Mouse (Mus musculus) spleen, adult 2 months (tissue): ENCODE data around the gene Iscu. TPM values are rescaled to one million over a fixed set of nuclear protein-coding genes. Genes with fewer than 3 reads are reported as not detected.

ENCODE experiments used
- DNase-seq, 2 experiments: peaks; one replicate each; pipeline versions ENCODE4 v3.0.0 to v3.0.0-alpha.2; 2012 to 2021; ENCODE audit warnings: low spot score in 2 of 2, low read depth in 1 of 2
- H3K27ac ChIP-seq: fragments of 200-500 bp; 2 replicates; pipeline ENCODE4 v1.5.1; 2012; ENCODE audit warnings: low read length, inconsistent platforms; ENCODE audit not compliant: insufficient read depth
- H3K27me3 ChIP-seq: fragments of 200-500 bp; 2 replicates; pipeline ENCODE4 v1.6.1; 2012; ENCODE audit warnings: mild to moderate bottlenecking, moderate library complexity, low read length, inconsistent platforms; ENCODE audit not compliant: control insufficient read depth, insufficient read depth
- H3K36me3 ChIP-seq: fragments of 200-500 bp; 2 replicates; pipeline ENCODE4 v1.6.1; 2012; ENCODE audit warnings: mild to moderate bottlenecking, low read length, inconsistent platforms; ENCODE audit not compliant: control insufficient read depth, insufficient read depth
- H3K4me1 ChIP-seq: fragments of 200-500 bp; 2 replicates; pipeline ENCODE4 v1.6.1; 2011; ENCODE audit warnings: inconsistent platforms; ENCODE audit not compliant: control insufficient read depth, insufficient read depth, insufficient read length
- H3K4me3 ChIP-seq: fragments of 200-500 bp; 2 replicates; pipeline ENCODE4 v1.5.1; 2011; ENCODE audit warnings: mild to moderate bottlenecking, inconsistent platforms; ENCODE audit not compliant: insufficient read depth, insufficient read length; ENCODE audit errors: extremely low read depth
- CTCF ChIP-seq: fragments of 200-500 bp; IDR thresholded peaks from 2 replicates; pipeline ENCODE4 v1.5.1; 2011; ENCODE audit warnings: mild to moderate bottlenecking, inconsistent platforms; ENCODE audit not compliant: insufficient read depth, insufficient read length, insufficient replicate concordance; ENCODE audit errors: extremely low read depth
- POLR2A ChIP-seq: fragments of 200-500 bp; IDR thresholded peaks from 2 replicates; pipeline ENCODE4 v1.6.1; 2011; ENCODE audit warnings: low read depth, low read length, inconsistent platforms
- WGBS: fragments of 180-500 bp; shearing (Covaris S2); methylation state at CpG from one replicate; pipeline ENCODE4 v1.1.7; 2018; 5-methylcytosine and 5-hydroxymethylcytosine counted together
- polyA plus RNA-seq: library from polyadenylated mRNA; depleted of rRNA; stranded (reverse); fragments of >200 nt; gene quantifications from 2 replicates; pipeline ENCODE4 v1.2.3, GENCODE M21; 2012

Iscu gene
- polyA plus RNA-seq, 1 experiment = 79.7 TPM

DNA sequence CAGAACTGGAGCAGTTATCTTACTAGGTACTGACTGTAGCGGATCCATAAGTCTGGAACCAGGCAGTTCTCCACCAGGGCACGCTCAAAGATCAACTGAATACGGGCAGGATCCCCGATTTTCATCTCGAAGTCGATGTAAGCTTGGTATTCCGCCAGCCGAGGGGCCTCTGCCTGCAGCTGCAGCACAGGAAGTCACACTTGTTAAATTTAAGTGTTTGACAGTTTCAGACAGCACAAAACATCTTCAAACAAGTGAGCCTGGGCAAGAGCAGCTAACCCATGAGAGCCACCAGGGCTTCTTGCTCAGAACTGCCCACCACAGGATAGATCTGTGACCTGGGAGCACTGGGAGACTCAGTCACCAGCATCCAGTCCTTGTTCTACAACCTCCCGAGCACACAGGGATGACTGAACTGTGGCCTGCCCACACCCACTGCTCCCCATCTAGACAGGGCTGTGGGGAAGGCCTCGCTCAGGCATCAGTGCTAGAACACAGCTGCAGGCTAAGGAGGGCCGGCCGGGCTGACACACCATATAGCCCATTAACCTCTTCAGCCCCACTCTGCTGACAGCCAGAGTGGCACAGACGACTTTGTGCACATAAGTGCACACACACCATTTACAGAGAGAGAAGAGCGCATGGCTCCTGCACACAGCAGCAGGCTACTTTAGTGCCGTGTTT is 17.1 kb upstream of the Iscu start:
- Histone ChIP-seq H3K27ac (no peak overlapping the region), H3K36me3 (peaks cover 65% of the 10 kb centered on the region), H3K4me3 (no peak overlapping the region), H3K27me3 (no peaks in the 10 kb centered on the region), H3K4me1 (no peaks in the 10 kb centered on the region)
- no peak for DNase-seq
- TF ChIP-seq POLR2A = no peak
- TF ChIP-seq CTCF = no peak
- 86% methylated on average over 15 of the region's 15 CpGs for WGBS

DNA sequence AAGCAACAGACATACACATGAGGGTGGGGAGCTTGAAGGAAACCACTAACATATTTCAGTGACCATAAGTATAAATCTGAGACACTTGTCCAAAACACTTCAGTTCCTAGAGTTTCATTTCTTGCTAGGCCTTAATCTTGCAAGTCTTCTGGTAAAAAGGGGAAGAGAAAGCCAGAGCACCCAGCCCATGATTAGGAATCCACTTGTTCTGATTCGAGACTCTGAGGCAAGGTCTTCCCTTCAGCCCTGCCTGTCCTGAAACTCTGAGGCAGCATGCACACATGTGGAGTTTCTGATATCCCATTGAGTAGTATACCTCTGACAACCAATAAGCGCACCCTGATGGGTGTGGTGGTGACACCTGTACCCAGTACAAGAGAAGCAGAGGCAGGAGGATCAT is 11.0 kb upstream of the Iscu start:
- no peak overlapping the region for H3K4me3 ChIP-seq
- no peak for DNase-seq
- no peaks in the 10 kb centered on the region for H3K4me1 ChIP-seq
- no peaks in the 10 kb centered on the region for H3K27me3 ChIP-seq
- 74% methylated on average over 2 of the region's 2 CpGs for WGBS
- peaks cover 37% of the 10 kb centered on the region for H3K36me3 ChIP-seq
- no peak overlapping the region for H3K27ac ChIP-seq
- no peak for TF ChIP-seq POLR2A
- TF ChIP-seq CTCF = no peak

DNA sequence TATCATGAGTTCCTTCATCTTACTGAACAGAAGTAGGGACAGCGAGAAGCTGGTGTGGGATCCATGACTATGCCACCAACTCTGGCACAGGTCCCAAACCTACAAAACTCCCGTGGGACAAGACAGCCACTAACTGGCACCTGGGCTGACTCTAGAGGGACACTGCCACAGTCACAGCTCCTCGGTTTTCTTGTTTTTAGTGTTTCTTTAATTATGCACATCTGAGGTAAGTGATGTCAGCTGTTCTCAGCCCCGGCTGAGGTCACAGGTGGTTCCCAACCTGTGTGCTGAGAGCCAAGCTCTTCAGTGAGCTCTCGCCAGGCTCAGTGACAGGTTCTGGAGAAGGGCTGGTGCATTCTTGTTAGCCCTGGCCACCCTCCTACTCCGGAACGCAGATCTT is 8.1 kb upstream of the Iscu start:
- H3K36me3 ChIP-seq = peaks cover 20% of the 10 kb centered on the region
- WGBS = 81% methylated on average over 7 of the region's 7 CpGs
- no peak for DNase-seq
- no peaks in the 10 kb centered on the region for H3K27me3 ChIP-seq
- H3K4me1 ChIP-seq = no peaks in the 10 kb centered on the region
- no peak overlapping the region for H3K27ac ChIP-seq
- TF ChIP-seq POLR2A (no peak), CTCF (no peak)
- no peak overlapping the region for H3K4me3 ChIP-seq

DNA sequence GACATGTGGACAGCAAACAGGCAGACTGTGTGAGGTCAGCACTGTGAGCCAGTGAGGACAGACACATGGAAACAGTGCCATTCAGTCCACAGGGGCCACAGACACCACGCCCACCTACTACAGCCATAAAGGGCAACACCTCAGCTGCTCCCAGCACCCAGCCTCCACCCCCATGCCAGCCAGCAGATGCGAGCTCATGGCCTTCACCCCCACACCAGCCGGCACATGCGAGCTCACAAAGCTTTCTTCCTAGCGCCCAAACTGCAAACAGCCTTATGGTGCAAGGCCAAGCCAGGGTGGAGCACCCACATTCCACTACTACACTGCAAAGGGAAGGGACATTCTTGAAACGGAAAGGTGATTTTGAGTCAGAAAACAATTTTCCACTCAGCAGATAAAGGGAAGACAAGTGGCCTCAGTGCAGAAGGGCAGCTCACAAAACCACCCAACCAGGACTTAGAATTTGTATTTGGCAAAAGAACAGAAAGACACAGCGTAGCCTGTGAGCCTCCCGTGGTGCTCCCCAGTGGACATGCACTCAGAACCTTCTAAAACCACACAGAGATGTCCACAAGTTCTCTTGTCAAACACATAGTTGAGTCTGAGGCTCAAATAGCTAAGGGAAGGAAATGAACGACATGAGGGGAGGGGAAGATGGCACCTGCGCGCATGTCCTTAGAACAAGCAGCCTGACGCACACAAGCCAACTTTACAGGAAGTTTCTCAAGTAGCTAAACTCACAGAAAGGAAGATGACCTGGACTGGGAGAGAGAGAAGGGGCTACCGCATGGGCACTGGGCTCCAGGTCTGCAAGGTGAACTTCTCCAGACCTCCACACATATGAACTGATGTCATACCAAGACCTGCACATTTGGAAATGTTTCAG is 6.7 kb upstream of the Iscu start:
- Histone ChIP-seq H3K36me3 (peaks cover 14% of the 10 kb centered on the region), H3K27ac (no peak overlapping the region), H3K4me3 (no peak overlapping the region), H3K4me1 (no peaks in the 10 kb centered on the region), H3K27me3 (no peaks in the 10 kb centered on the region)
- DNase-seq = no peak
- no peak for TF ChIP-seq POLR2A
- TF ChIP-seq CTCF = no peak
- WGBS = 81% methylated on average over 13 of the region's 13 CpGs

DNA sequence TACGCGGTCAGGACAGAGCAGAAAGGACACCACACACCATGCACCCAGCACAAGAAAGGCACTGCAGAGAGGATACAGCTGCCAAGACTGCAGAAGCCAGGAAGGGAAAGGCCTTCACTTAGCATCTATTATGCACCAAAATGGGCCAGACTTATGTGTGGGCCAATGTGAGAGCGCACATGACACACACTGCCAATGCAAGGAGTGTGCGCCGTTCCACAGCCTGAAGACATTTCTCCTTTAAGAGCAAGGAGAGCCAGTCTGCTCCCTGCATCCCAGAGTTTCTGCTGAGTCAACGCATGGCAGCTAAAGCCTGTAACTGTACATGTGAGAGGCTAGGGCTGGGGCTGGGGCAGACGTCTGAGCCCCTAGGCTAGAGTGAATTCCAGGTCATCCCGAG is 3.7 kb upstream of the Iscu start:
- H3K27me3 ChIP-seq = no peaks in the 10 kb centered on the region
- TF ChIP-seq POLR2A (no peak), CTCF (no peak)
- H3K4me3 ChIP-seq = no peak overlapping the region
- H3K27ac ChIP-seq = no peak overlapping the region
- DNase-seq = no peak
- no peaks in the 10 kb centered on the region; the same call in 1 of the 2 replicates for H3K4me1 ChIP-seq
- WGBS = 96% methylated on average over 8 of the region's 8 CpGs
- H3K36me3 ChIP-seq = peaks cover 5% of the 10 kb centered on the region; the same call in 1 of the 2 replicates

DNA sequence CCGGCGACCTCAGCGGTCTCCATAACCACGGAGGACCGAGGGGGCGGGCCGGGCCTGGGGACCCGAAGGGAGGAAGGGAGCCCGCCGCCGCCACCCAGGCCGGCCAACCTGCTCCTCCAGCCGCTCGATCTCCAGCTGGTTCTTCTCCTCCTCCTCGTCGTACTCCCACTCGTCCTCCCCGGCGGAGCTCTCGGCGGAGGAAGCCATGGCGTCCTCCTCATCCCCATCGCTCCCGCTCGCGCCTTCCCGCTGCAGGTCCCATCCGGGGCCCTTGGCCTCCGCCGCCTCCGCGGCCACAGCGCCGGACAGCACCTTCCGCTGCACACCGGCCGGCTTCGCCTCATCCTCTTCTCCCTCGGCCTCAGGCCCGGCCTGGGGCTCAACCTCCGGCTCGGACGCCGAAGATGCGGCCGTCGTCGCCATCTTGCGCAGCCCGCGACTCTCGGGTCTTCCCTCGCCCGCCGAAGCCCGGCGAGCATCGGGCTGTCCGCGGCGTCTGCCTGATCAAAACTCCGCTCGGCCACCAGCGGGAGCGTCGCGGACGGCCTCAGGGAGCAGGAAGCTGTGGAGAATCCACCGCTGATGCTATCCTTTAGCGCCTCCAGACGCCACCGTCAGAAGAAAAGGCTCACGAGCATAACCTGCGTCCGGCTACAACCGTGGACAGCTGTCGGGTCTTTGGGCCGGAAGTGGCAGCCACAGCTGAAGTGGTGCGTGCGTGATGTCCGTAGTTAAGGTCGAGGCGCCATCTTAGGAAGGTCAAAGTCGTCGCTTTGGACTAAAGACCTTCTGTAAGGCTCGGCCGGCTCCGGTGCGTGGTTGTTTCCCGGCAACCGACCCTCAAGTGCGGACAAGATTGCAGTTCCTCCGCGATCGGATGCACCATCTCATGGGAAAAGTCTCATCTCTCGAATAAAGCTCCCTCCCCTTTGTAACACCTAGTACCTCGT is 1.1 kb upstream of the Iscu start:
- Histone ChIP-seq H3K27ac (peak overlapping the region; percentile 99), H3K4me3 (peak overlapping the region; percentile 99), H3K27me3 (no peaks in the 10 kb centered on the region), H3K36me3 (peaks cover 12% of the 10 kb centered on the region; the same call in 1 of the 2 replicates), H3K4me1 (peaks cover 10% of the 10 kb centered on the region; the same call in 1 of the 2 replicates)
- TF ChIP-seq POLR2A (peak; percentile 66), CTCF (no peak)
- DNase-seq = peak; percentile 83 to 87
- under 1% methylated on average over 97 of the region's 97 CpGs for WGBS
